Mouse (Mus musculus) stomach, embryonic 15.5 days (tissue): ENCODE measurements around the gene Tet1. TPM values are rescaled to one million over a fixed set of nuclear protein-coding genes. Genes with fewer than 3 reads are reported as not detected.

Source experiments
- ATAC-seq: fragments of 200-750 bp; cut with Nextera tagmentation; 2 replicates; pipeline ENCODE4 v1.8.0; 2017; ENCODE audit warnings: low read depth, moderate number of reproducible peaks, moderate TSS enrichment; ENCODE audit not compliant: insufficient read depth, low FRiP score
- H3K27ac ChIP-seq: fragments of 300-500 bp; sonication (generic); 2 replicates; pipeline ENCODE4 v1.5.1; 2015; ENCODE audit warnings: mild to moderate bottlenecking, inconsistent platforms
- H3K27me3 ChIP-seq: fragments of 300-500 bp; sonication (generic); replicated peaks from 2 replicates; pipeline ENCODE4 v1.6.1; 2015; ENCODE audit warnings: inconsistent platforms
- H3K36me3 ChIP-seq: fragments of 300-500 bp; sonication (generic); 2 replicates; pipeline ENCODE4 v1.6.1; 2015; ENCODE audit warnings: inconsistent platforms
- H3K4me1 ChIP-seq: fragments of 300-500 bp; sonication (generic); 2 replicates; pipeline ENCODE4 v1.6.1; 2015; ENCODE audit warnings: inconsistent platforms
- H3K4me2 ChIP-seq: fragments of 300-500 bp; sonication (generic); 2 replicates; pipeline ENCODE4 v1.6.1; 2015; ENCODE audit warnings: mild to moderate bottlenecking, inconsistent platforms
- H3K4me3 ChIP-seq: fragments of 300-500 bp; sonication (generic); replicated peaks from 2 replicates; pipeline ENCODE4 v1.5.1; 2015; ENCODE audit warnings: inconsistent platforms
- H3K9ac ChIP-seq: fragments of 300-500 bp; sonication (generic); 2 replicates; pipeline ENCODE4 v1.6.1; 2015; ENCODE audit warnings: inconsistent platforms
- H3K9me3 ChIP-seq: fragments of 300-500 bp; sonication (generic); 2 replicates; pipeline ENCODE4 v1.6.1; 2016; ENCODE audit warnings: inconsistent platforms
- WGBS: fragments of 180-500 bp; shearing (Covaris S2); methylation state at CpG from one replicate; pipeline ENCODE4 v1.1.7; 2015; 5-methylcytosine and 5-hydroxymethylcytosine counted together
- polyA plus RNA-seq: library from polyadenylated mRNA; unstranded; fragments of >200 nt; fragmentation: Nextera tagmentation; extraction: Ambion mirVana; gene quantifications from 2 replicates; pipeline ENCODE4 v1.2.1, GENCODE M21; 2015

Gene Tet1
- polyA plus RNA-seq, 1 experiment from 2014 or later: 17.7 TPM

- no peak overlapping the region for H3K9ac ChIP-seq
- 84% methylated on average over 7 of the region's 7 CpGs for WGBS
- no peak overlapping the region for H3K27ac ChIP-seq
These were observed 68.1 kb downstream of the Tet1 start for GRCm38 (mm10) chr10:62840687-62841086.

GRCm38 (mm10) chr10:62837987-62838386 is 70.8 kb downstream of the Tet1 start:
- ATAC-seq: no peak
- Histone ChIP-seq H3K4me2 (no peak overlapping the region), H3K4me1 (no peaks in the 10 kb centered on the region), H3K27me3 (no peaks in the 10 kb centered on the region), H3K9me3 (no peaks in the 10 kb centered on the region), H3K36me3 (peaks cover 13% of the 10 kb centered on the region), H3K27ac (no peak overlapping the region), H3K9ac (no peak overlapping the region), H3K4me3 (no peak overlapping the region)
- WGBS: 86% methylated on average over 5 of the region's 5 CpGs

More at GRCm38 (mm10) chr10:62840687-62841086, 68.1 kb downstream of the Tet1 start:
- H3K36me3 ChIP-seq: peaks cover 13% of the 10 kb centered on the region
- ATAC-seq: no peak
- H3K4me2 ChIP-seq: no peak overlapping the region
- peaks cover 6% of the 10 kb centered on the region; the same call in 1 of the 2 replicates for H3K4me1 ChIP-seq
- H3K4me3 ChIP-seq: no peak overlapping the region
- H3K27me3 ChIP-seq: no peaks in the 10 kb centered on the region
- H3K9me3 ChIP-seq: no peaks in the 10 kb centered on the region

- Histone ChIP-seq H3K9ac (no peak overlapping the region), H3K27me3 (no peaks in the 10 kb centered on the region), H3K4me3 (no peak overlapping the region), H3K9me3 (no peaks in the 10 kb centered on the region), H3K4me2 (no peak overlapping the region), H3K27ac (no peak overlapping the region), H3K36me3 (no peaks in the 10 kb centered on the region), H3K4me1 (no peaks in the 10 kb centered on the region)
- no peak for ATAC-seq
- WGBS: 76% methylated on average over 9 of the region's 9 CpGs
These were observed 76.0 kb downstream of the Tet1 start for GRCm38 (mm10) chr10:62832783-62833182.

DNA sequence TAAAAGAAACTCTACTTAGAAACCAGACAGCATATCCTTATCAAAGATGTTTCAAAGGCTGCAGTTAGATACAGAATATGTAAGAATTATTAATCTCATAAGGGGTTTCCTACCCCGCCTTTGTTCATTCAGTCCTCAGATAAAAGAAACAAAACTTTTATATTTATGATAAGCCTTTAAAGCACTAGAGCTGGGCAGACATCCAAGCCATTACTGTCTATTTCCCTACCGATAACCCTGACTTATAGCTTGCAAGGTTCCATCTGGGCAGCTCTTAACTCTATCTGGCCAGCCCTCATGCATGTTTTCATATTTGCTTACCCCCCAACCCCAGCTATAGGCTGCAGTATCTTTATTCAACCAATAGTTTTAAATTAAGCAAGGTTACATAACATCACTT is 77.2 kb downstream of the Tet1 start:
- no peaks in the 10 kb centered on the region for H3K9me3 ChIP-seq
- no peak overlapping the region for H3K27ac ChIP-seq
- H3K36me3 ChIP-seq: no peaks in the 10 kb centered on the region
- no peaks in the 10 kb centered on the region for H3K4me1 ChIP-seq
- H3K4me2 ChIP-seq: no peak overlapping the region
- 69% methylated on average over 2 of the region's 2 CpGs for WGBS
- H3K27me3 ChIP-seq: no peaks in the 10 kb centered on the region
- no peak overlapping the region for H3K9ac ChIP-seq
- ATAC-seq: no peak
- H3K4me3 ChIP-seq: no peak overlapping the region

GRCm38 (mm10) chr10:62824474-62824873 is 84.3 kb downstream of the Tet1 start:
- 86% methylated on average over 8 of the region's 8 CpGs for WGBS
- H3K9ac ChIP-seq: no peak overlapping the region
- H3K36me3 ChIP-seq: no peaks in the 10 kb centered on the region
- no peak overlapping the region for H3K4me2 ChIP-seq
- no peak overlapping the region for H3K4me3 ChIP-seq
- no peak overlapping the region for H3K27ac ChIP-seq
- no peak for ATAC-seq
- no peaks in the 10 kb centered on the region for H3K9me3 ChIP-seq
- no peaks in the 10 kb centered on the region for H3K4me1 ChIP-seq
- H3K27me3 ChIP-seq: no peaks in the 10 kb centered on the region

GRCm38 (mm10) chr10:62823431-62823830 is 85.4 kb downstream of the Tet1 start:
- 78% methylated on average over 4 of the region's 4 CpGs for WGBS
- ATAC-seq: no peak
- H3K4me1 ChIP-seq: no peaks in the 10 kb centered on the region
- H3K27me3 ChIP-seq: no peaks in the 10 kb centered on the region
- no peaks in the 10 kb centered on the region for H3K9me3 ChIP-seq
- H3K36me3 ChIP-seq: 0 out of 2 replicates have a peak, but pooled peaks cover 5% of the 10 kb centered on the region
- no peak overlapping the region for H3K27ac ChIP-seq
- H3K4me3 ChIP-seq: no peak overlapping the region
- no peak overlapping the region for H3K4me2 ChIP-seq
- H3K9ac ChIP-seq: no peak overlapping the region

- no peak overlapping the region for H3K4me2 ChIP-seq
- no peaks in the 10 kb centered on the region for H3K27me3 ChIP-seq
- no peak overlapping the region for H3K4me3 ChIP-seq
- no peak for ATAC-seq
- H3K27ac ChIP-seq: no peak overlapping the region
- 77% methylated on average over 4 of the region's 4 CpGs for WGBS
- H3K9me3 ChIP-seq: no peaks in the 10 kb centered on the region
- H3K36me3 ChIP-seq: 0 out of 2 replicates have a peak, but pooled peaks cover 4% of the 10 kb centered on the region
- no peak overlapping the region for H3K9ac ChIP-seq
- H3K4me1 ChIP-seq: no peaks in the 10 kb centered on the region
These were observed 98.8 kb downstream of the Tet1 start for GRCm38 (mm10) chr10:62810010-62810409.

GRCm38 (mm10) chr10:62808766-62809165 is 100.0 kb downstream of the Tet1 start:
- no peak for ATAC-seq
- no peaks in the 10 kb centered on the region for H3K9me3 ChIP-seq
- 92% methylated on average over 2 of the region's 2 CpGs for WGBS
- no peak overlapping the region for H3K4me3 ChIP-seq
- no peak overlapping the region for H3K4me2 ChIP-seq
- no peak overlapping the region for H3K27ac ChIP-seq
- no peaks in the 10 kb centered on the region for H3K27me3 ChIP-seq
- no peaks in the 10 kb centered on the region for H3K4me1 ChIP-seq
- H3K36me3 ChIP-seq: 0 out of 2 replicates have a peak, but pooled peaks cover 2% of the 10 kb centered on the region
- no peak overlapping the region for H3K9ac ChIP-seq

GRCm38 (mm10) chr10:62808316-62808715 is 100.5 kb downstream of the Tet1 start:
- no peak overlapping the region for H3K4me2 ChIP-seq
- H3K36me3 ChIP-seq: 0 out of 2 replicates have a peak, but pooled peaks cover 2% of the 10 kb centered on the region
- H3K27ac ChIP-seq: no peak overlapping the region
- H3K9me3 ChIP-seq: no peaks in the 10 kb centered on the region
- no peak overlapping the region for H3K4me3 ChIP-seq
- H3K27me3 ChIP-seq: no peaks in the 10 kb centered on the region
- no peak for ATAC-seq
- no peaks in the 10 kb centered on the region for H3K4me1 ChIP-seq
- no peak overlapping the region for H3K9ac ChIP-seq
- 85% methylated on average over 7 of the region's 7 CpGs for WGBS

DNA sequence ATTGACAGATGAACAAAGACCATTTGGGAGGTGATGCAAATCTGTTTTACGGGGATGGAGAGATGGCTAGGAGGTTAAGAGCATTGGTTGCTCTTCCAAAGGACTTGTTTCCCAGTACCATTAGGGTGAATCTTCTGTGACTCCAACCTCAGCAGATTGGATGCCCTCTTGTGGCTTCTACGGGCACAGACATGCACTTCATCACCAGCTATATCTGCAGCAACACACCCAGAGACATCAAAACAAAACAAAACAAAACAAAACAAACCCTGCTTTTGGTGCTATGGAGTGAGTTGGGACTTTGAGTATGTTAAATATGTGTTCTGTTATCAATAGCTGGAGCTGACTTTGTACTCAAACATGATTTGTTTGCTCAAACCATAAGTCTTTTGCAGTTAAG is 104.7 kb downstream of the Tet1 start:
- Histone ChIP-seq H3K27me3 (no peaks in the 10 kb centered on the region), H3K27ac (no peak overlapping the region), H3K4me1 (no peaks in the 10 kb centered on the region), H3K9ac (no peak overlapping the region), H3K36me3 (no peaks in the 10 kb centered on the region), H3K9me3 (no peaks in the 10 kb centered on the region), H3K4me2 (no peak overlapping the region), H3K4me3 (no peak overlapping the region)
- ATAC-seq: no peak
- 78% methylated on average over 2 of the region's 2 CpGs for WGBS

DNA sequence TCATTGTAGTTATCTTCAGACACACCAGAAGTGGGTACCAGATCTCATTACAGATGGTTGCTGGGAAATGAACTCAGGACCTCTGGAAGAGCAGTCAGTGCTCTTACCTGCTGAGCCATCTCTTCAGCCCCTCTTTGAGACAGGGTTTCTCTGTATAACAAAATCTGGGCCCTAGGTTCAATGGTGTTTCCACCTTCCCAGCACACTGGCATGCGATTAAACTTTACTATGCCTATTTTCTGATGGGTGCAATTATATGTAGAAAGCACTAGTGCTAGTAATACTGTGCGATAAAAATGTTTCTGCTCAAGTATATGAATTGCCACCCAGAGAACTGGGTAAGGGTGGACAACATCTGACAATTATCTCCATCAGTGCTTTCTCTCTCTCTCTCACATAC is 105.5 kb downstream of the Tet1 start:
- H3K4me1 ChIP-seq: no peaks in the 10 kb centered on the region
- ATAC-seq: no peak
- no peaks in the 10 kb centered on the region for H3K27me3 ChIP-seq
- H3K27ac ChIP-seq: no peak overlapping the region
- H3K9me3 ChIP-seq: no peaks in the 10 kb centered on the region
- H3K9ac ChIP-seq: no peak overlapping the region
- WGBS: 92% methylated on average over 2 of the region's 2 CpGs
- no peak overlapping the region for H3K4me2 ChIP-seq
- H3K36me3 ChIP-seq: no peaks in the 10 kb centered on the region
- H3K4me3 ChIP-seq: no peak overlapping the region

- WGBS: 98% methylated on average over 4 of the region's 4 CpGs
- Histone ChIP-seq H3K4me2 (no peak overlapping the region), H3K36me3 (peaks cover 5% of the 10 kb centered on the region), H3K27me3 (no peaks in the 10 kb centered on the region), H3K9me3 (no peaks in the 10 kb centered on the region), H3K27ac (no peak overlapping the region), H3K4me3 (no peak overlapping the region), H3K4me1 (no peaks in the 10 kb centered on the region), H3K9ac (no peak overlapping the region)
- ATAC-seq: no peak
These were observed 114.6 kb downstream of the Tet1 start for GRCm38 (mm10) chr10:62794221-62794620.

DNA sequence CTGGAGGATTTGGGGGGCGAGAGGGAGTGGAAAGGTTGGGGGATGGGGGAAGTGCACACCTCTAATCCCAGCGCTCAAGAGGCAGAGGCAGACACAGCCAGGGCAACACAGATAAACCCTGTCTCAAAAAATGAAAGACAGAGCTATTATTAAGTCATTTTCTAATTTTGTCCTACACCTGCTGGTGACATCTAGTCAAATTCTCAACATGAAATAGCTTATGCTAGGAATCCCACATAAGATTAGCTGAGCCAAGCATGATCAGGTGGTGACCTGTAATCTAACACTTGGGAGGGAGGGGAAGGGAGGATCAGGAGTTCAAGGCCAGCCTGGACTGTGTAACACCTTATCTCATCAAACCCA is 115.7 kb downstream of the Tet1 start:
- no peaks in the 10 kb centered on the region for H3K27me3 ChIP-seq
- H3K9me3 ChIP-seq: no peaks in the 10 kb centered on the region
- peak overlapping the region; percentile 98 for H3K4me3 ChIP-seq
- peaks cover 15% of the 10 kb centered on the region for H3K36me3 ChIP-seq
- H3K4me2 ChIP-seq: peak overlapping the region; percentile 59
- no peaks in the 10 kb centered on the region for H3K4me1 ChIP-seq
- WGBS: 34% methylated on average over 2 of the region's 2 CpGs
- peak overlapping the region; percentile 97 for H3K27ac ChIP-seq
- no peak for ATAC-seq
- no peak overlapping the region for H3K9ac ChIP-seq
